Mouse (Mus musculus) c-Kit-positive CD71-positive TER-119-negative erythroid progenitor cells, embryonic 14.5 days (primary cell): ENCODE measurements at regions not wholly inside any gene's neighbourhood (a gene's known extent, or its start where the extent isn't known, plus 50 kb on each side); places are given as distances from the start of the nearest gene placed in this dataset.

Experiments used
- DNase-seq: peaks from one replicate; pipeline ENCODE4 v3.0.0-alpha.2; 2013; ENCODE audit warnings: low read depth

DNA sequence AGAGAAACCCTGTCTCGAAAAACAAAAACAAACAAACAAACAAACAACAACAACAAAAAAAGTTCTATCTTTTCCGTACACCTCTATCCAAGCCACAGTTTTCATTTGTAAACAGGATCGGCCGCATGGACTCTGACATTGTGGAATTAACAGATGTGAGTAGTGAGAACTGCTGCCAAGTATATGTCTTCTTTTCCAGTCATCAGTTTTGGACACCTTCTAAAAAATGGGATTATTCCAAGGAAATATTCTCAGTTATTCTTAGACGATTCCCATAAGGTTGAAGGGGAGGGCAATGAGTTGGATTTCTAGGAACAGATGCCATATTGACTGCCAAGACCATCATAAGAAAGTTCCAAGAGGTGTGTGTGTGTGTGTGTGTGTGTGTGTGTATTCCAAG is 891.2 kb upstream of the Lrrc6 start:
- DNase-seq = no peak

- no peak for DNase-seq
Measured at GRCm38 (mm10) chr15:67388514-67388913, 887.8 kb upstream of the Lrrc6 start.

- DNase-seq = no peak
Measured at GRCm38 (mm10) chr15:67386896-67387295, 886.2 kb upstream of the Lrrc6 start.

DNA sequence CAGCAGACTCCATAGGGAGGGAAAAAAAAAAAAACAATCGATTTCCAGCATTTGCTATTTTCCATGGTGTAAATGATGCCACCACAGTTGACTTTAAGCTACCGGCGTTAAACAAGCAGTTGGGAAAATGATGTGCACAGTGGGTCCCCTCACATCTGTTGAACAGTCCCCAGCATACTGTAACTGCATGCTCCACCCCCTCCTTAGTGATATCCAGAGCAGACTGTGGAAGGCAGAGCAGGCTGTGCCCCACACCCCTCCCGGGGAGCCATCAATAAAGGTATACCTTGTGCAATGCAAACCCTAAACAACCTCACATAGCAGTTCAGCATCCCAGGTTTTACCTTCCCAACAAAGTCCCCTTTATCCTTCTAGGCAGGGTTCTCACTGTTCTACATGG is 872.9 kb upstream of the Lrrc6 start:
- no peak for DNase-seq

- DNase-seq = no peak
Measured at GRCm38 (mm10) chr15:67373030-67373429, 872.3 kb upstream of the Lrrc6 start.

DNA sequence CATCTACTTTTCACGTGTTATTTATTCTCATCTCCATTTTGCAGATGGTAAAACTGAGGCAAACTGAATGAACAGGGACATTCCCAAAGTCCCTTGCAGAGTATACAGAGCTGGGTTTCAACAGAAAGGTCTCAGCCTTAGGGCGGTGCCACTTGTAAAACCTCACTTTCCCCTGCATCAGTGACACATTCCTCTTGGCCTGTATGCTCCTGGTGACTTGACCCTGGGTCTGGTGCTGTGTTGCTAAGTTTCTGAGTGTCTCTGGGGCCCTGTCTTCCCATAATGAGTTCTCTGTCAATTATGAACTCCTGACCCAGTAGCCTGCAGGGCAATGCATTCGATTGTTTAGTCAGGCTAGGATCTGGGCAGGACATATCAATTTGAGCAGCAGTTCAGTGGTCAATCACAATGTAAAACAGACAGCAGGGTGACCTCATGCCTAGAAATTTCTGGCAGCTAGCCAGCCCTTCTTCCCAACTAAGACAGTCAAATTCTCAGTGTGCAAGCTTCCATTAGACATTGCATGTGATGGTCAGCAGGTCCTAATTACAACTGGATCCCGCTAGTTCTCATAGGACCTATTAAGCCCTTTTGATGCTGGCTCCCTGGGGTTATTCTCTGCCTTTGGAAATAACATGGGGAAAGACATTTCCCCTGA is 863.5 kb upstream of the Lrrc6 start:
- no peak for DNase-seq

DNA sequence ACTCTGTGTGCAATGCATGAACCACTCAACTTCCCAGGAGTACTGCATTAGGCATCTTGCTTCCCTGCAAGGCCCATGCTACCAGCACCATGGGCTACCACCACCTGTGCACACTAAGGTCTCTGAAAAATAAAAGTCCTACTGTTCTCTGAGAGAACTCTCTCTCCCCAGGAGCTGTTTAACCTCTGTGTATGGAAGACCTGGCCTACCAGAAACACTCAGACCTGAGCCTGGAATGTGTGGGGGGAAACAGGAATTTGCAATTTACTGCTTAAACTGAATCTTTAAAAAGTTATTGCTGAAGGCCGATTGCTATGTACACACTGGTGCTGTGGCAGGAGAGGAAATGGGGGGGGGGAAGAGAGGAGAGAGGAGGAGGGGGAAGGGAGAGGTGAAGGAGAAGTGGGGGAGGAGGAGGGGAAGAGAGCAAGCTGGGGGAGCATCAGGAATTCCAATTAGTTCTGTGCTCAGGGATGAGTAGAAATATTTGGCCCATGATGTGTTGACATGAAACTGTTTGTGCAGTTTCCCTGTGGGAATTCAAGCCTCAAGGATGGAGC is 860.4 kb upstream of the Lrrc6 start:
- DNase-seq = no peak

- no peak for DNase-seq
Measured at GRCm38 (mm10) chr15:67357867-67358266, 857.2 kb upstream of the Lrrc6 start.

- no peak for DNase-seq
Measured at GRCm38 (mm10) chr15:67355334-67355733, 854.6 kb upstream of the Lrrc6 start.

- DNase-seq = no peak
Measured at GRCm38 (mm10) chr15:67354598-67355159, 854.0 kb upstream of the Lrrc6 start.

DNA sequence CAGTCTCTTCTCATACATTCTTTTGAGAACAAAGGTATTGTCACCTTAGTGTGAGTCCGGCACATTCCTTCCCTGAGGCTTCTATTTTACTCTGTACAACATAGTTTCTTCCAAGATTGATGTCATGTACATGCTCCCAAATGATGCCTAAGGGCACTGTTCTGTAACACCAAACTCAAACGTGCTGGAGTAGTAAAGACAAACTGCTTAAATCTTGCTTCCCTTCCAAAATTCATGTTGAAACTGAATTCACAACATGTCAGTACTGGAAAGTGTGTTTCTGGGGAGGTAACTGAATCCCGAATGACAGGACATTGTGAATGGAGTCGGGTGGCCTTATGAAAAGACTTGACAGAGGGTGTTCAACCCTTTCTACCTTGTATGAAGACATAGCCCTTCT is 848.8 kb upstream of the Lrrc6 start:
- DNase-seq = no peak

- no peak for DNase-seq
Measured at GRCm38 (mm10) chr15:67345179-67346148, 844.8 kb upstream of the Lrrc6 start.

DNA sequence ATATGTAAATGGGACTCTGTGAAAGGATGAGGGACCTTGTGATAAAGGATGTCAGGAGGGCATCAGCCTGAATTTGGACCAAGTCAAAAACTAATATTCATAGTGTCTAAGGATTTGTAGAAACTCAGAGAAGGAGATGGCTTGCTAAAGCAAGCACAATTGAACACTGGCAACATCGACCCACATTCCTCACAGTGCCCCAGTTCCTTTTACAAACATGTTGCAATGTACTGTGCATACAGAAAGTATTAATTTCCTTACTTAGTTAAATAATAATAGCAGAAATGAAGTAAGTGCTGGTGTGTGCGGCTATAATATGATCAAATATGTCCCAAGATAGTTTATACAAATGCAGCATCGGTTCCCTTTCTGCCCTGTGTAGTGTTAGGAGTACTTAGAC is 841.3 kb upstream of the Lrrc6 start:
- no peak for DNase-seq

GRCm38 (mm10) chr15:67337040-67337395 is 836.3 kb upstream of the Lrrc6 start:
- DNase-seq = no peak

GRCm38 (mm10) chr15:67336294-67337039 is 835.8 kb upstream of the Lrrc6 start:
- no peak for DNase-seq

DNA sequence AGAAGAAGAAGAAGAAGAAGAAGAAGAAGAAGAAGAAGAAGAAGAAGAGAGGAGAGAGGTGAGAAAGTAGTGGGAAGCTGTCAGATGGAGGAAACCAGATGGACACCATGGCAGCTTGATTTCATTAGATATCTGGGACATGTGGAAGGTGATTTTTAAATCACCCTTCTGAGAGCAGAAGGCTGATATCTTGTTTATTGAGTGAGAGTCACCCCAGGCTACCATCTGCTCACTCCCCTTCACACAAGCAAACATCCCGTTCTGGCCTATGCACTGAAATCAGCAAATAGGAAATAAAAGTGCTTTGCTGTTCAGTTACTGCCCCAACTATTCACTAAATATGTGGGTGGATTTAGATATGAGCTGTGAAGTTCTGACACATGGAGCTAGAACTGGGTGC is 831.8 kb upstream of the Lrrc6 start:
- no peak for DNase-seq

DNA sequence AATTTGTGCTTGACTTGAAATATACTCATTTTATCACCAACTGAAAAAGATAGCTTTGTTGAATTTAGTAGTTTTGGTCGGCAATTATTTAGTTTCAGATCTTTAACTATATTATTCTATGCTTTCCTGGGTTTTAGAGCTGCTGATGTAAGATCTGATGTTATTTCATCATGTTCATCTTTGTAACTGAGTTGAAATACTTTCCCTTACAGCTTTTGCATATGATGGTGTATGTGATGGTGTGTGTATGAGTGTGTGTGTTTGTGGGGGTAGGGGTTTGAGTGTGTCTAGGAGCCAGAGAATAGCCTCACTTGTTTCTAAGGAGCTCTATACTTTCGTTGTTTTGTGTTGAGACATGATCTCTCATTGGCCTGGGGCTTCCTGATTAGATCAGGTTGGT is 819.6 kb upstream of the Lrrc6 start:
- no peak for DNase-seq

DNA sequence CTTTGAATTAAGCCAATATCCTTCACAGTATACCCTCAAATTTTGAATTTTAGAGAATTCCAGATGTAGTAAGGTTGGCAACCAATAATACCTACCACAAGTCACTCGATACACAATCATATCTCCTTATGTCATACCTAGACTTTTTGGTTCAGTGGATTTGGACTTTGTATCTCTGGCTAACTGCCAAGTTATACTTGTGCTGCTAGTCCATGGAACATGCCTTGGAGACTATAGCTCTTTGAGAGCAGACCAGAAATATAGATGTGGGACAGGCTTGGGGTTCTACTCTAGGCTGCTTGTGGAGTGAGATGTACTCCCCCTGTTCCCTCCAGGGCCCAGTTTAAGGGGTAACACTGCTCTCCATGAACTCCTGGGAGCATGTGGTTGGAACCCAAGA is 814.5 kb upstream of the Lrrc6 start:
- no peak for DNase-seq

DNA sequence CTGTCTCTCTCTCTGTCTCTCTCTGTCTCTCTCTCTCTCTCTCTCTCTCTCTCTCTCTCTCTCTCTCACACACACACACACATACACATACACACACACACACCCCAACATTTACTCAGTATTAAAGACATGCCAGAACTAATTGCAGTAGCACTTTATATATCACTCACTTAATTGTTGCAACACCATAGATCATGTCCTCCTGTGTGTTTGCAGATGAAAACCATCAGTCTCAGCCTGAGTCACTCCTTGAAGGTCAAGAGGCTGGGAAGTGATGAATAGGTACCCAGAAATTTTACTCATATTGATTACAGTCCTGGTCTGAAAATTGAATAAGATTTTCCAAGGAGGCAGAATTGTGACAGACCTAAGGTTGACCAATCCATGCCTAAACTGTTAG is 812.9 kb upstream of the Lrrc6 start:
- DNase-seq = no peak

- DNase-seq = no peak
Measured at GRCm38 (mm10) chr15:67305681-67306080, 805.0 kb upstream of the Lrrc6 start.

DNA sequence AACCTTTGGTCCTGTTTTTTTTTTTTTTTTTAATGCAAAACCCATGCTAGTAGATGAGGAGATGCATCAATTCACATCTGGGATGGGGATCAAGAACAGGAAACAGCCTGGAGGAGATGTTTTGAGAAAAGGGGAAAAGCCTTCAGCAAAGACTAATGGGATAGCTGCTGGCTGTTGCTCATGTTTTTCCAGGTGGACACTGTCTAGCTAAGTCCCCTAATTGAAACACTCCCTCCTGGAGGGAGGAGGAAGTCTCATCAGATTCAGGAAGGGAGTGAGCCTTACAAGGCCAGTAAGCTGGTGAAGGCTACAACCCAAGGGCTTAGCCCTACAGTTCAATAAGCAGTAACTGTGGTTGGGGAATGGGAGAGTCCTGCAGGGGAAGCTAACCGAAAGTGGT is 803.1 kb upstream of the Lrrc6 start:
- DNase-seq = no peak

DNA sequence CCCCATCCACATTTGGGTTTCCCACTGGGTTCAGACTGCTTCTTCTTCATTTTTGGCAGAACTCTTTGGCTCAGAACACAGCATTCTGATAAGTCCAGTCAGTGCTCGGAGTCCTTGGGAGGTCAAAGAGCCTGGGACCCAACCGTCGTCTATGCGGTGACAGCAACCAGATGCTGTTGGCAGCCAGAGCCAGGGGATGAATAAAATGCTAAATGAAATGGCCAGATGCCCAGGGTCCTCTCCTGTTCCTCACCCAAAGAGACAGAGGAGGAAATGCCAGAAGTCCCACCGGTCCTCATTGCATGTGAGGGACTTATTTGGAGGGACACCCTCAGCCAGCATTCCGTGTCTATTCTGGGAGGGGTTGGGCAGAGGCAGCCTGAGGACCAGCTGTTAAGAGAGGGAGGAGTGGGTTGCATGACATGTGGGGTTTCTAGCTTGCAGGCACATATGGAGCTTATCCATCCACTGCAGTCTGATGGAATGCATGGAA is 801.2 kb upstream of the Lrrc6 start:
- DNase-seq = no peak
